Mouse (Mus musculus) stomach, embryonic 16.5 days (tissue): Measurements from ENCODE around the gene Mxi1. TPM values are rescaled to one million over a fixed set of nuclear protein-coding genes. Genes with fewer than 3 reads are reported as not detected.

Source experiments
- ATAC-seq: fragments of 200-750 bp; cut with Nextera tagmentation; 2 replicates; pipeline ENCODE4 v1.8.0; 2017; ENCODE audit warnings: moderate number of reproducible peaks, moderate TSS enrichment; ENCODE audit not compliant: insufficient read depth, low FRiP score
- H3K27ac ChIP-seq: fragments of 300-500 bp; sonication (generic); 2 replicates; pipeline ENCODE4 v1.5.1; 2014; ENCODE audit warnings: low read length
- H3K27me3 ChIP-seq: fragments of 300-500 bp; sonication (generic); 2 replicates; pipeline ENCODE4 v1.6.1; 2014; ENCODE audit warnings: low read length, control low read depth, mixed read lengths; ENCODE audit not compliant: control insufficient read depth, insufficient read depth
- H3K36me3 ChIP-seq: fragments of 300-500 bp; sonication (generic); 2 replicates; pipeline ENCODE4 v1.6.1; 2014; ENCODE audit warnings: low read length; ENCODE audit not compliant: control insufficient read depth, insufficient read depth
- H3K4me1 ChIP-seq: fragments of 300-500 bp; sonication (generic); 2 replicates; pipeline ENCODE4 v1.6.1; 2014; ENCODE audit warnings: low read length, control low read depth, mixed read lengths; ENCODE audit not compliant: control insufficient read depth, insufficient read depth
- H3K4me2 ChIP-seq: fragments of 300-500 bp; sonication (generic); 2 replicates; pipeline ENCODE4 v1.6.1; 2014; ENCODE audit warnings: low read depth, low read length, mixed read lengths
- H3K4me3 ChIP-seq: fragments of 300-500 bp; sonication (generic); replicated peaks from 2 replicates; pipeline ENCODE4 v1.5.1; 2014; ENCODE audit warnings: mild to moderate bottlenecking, low read length
- H3K9ac ChIP-seq: fragments of 300-500 bp; sonication (generic); 2 replicates; pipeline ENCODE4 v1.6.1; 2014; ENCODE audit warnings: low read length
- H3K9me3 ChIP-seq: fragments of 300-500 bp; sonication (generic); replicated peaks from 2 replicates; pipeline ENCODE4 v1.6.1; 2016; ENCODE audit warnings: low read length, control low read depth; ENCODE audit not compliant: control insufficient read depth
- WGBS: fragments of 180-500 bp; shearing (Covaris S2); extraction: QIAGEN DNeasy Blood & Tissue Kit; methylation state at CpG from one replicate; pipeline ENCODE4 v1.1.7; 2014; 5-methylcytosine and 5-hydroxymethylcytosine counted together
- polyA plus RNA-seq: library from polyadenylated mRNA; unstranded; fragments of >200 nt; fragmentation: Nextera tagmentation; extraction: Ambion mirVana; gene quantifications from 2 replicates; pipeline ENCODE4 v1.2.1, GENCODE M21; 2015

The Mxi1 gene
- polyA plus RNA-seq, result 15.8 and 15.9 TPM in 2 replicates

DNA sequence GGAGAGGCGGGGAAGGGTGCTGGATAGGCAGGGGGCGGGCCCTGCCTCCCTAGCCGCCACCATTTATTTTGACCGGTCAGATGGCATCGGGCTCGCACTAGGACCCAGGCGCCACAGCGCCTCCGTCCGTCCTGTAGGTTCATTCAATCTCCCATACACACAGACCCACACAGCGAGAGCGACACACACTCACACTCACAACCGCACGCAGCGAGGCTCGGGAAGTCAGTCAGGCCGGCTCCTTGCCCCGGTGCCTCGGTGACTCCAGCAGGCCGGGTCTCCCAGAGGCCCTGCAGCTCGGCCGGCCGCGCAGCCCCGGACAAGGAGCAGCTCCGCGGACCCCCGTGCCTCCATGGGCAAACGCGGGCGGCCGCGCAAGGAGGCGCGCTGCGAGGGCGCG lies at the start of gene Mxi1:
TSS of gene Mxi1 (plus strand) at position 171 of the 400 bp plus-strand sequence.
- under 1% methylated on average over 34 of the region's 38 CpGs for WGBS
- Histone ChIP-seq H3K4me3 (peak within 1 kb of the TSS; percentile 86), H3K9me3 (no peaks in the 10 kb centered on the region), H3K27me3 (no peaks in the 10 kb centered on the region), H3K27ac (peak within 1 kb of the TSS; percentile 97), H3K36me3 (no peaks in the 10 kb centered on the region), H3K4me2 (peak within 1 kb of the TSS; percentile 92), H3K9ac (peak within 1 kb of the TSS; percentile 90), H3K4me1 (peaks cover 10% of the 10 kb centered on the region)
- ATAC-seq, result peak; percentile 66

DNA sequence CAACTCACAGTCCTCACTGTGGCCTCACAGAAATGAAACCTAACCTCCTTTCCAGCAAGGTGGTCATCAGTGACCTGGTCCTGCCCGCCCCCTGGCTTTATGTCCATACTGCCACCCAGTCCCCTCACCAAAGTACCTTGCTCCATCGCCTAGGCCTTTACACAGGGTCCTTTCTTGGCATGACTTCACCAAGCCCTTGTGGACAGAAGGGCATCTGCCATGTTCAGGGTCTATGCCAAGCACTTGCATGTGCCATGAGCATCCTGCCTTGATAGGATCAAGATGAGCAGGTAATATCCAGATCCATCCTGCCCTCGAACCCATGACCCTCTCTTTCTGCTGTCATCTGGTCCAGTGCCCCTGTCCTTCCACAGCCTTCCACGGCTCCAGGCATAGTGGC lies 49.5 kb upstream of the Mxi1 start:
- H3K4me2 ChIP-seq, result no peak overlapping the region
- no peak overlapping the region for H3K9ac ChIP-seq

DNA sequence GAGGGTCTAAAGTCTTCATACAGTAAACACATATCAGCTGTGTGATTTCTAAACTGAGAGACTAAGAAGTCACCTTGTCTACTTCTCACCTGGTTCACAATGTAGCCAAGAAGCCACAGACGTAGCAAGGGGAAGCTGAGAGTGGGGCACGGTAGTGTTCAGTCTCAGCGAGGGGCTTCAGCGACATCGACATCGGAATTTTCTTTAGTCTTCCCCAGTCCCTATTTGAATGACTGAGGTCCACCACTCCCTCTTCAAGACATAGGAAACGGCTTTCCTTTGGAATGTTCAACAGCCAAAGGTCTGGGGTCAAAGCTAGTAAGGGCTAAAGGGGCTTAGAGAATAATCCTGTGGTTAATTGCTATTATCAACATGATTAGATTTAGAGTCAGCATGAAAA lies 48.3 kb upstream of the Mxi1 start:
- Histone ChIP-seq H3K36me3 (no peaks in the 10 kb centered on the region), H3K27ac (no peak overlapping the region), H3K4me1 (no peaks in the 10 kb centered on the region), H3K9me3 (no peaks in the 10 kb centered on the region), H3K4me3 (no peak overlapping the region), H3K4me2 (no peak overlapping the region), H3K9ac (no peak overlapping the region), H3K27me3 (no peaks in the 10 kb centered on the region)
- WGBS, result 75% methylated on average over 7 of the region's 7 CpGs
- no peak for ATAC-seq

More for the DNA sequence above, 49.5 kb upstream of the Mxi1 start:
- Histone ChIP-seq H3K27me3 (no peaks in the 10 kb centered on the region), H3K36me3 (no peaks in the 10 kb centered on the region), H3K4me1 (no peaks in the 10 kb centered on the region; the same call in 1 of the 2 replicates), H3K4me3 (no peak overlapping the region), H3K9me3 (no peaks in the 10 kb centered on the region), H3K27ac (no peak overlapping the region)
- WGBS, result 86% methylated on average over 4 of the region's 4 CpGs
- no peak for ATAC-seq

DNA sequence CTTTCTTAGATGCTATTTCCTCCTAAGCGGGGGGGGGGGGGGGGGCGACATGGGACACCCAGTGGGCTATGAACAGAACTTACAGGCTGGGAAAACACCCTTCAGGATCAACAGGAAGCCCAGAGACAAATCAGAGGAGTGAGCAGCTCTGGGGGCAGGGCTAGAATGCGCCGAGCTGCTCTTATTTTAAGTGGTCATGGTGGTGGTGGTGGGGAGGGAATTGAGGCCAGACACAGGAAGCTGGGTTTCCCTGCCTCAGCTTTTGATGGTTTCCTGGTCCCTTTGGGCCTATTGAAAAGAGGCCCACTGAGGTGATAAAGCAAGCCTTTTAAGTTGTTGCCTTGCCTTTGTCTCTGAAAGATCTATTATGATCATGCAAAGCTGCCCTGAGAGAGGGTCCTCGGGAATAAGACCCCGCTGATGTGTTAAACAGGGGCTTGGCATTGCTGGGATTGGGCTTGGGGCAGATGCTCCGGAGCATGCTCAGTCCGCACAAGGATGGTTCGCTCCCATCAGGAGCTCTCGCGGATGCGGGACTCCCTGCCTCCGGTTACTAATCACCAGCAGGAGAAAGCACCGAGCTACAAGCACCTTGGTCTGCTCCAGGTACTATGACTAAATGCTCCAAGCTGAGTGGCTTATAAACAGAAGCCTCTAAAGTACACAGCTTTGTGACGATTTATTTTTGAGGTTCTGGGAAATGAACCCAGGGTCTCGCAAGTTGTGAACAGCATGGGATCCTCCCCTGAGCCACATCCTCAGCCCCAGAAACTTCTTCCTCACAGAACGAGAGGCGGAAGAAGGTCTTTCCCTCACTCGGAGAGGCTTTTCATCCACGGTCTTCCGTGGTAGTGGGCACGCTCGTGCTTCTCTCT lies 46.2 kb upstream of the Mxi1 start:
- H3K4me2 ChIP-seq, result no peak overlapping the region
- no peaks in the 10 kb centered on the region for H3K27me3 ChIP-seq
- no peak for ATAC-seq
- no peaks in the 10 kb centered on the region for H3K36me3 ChIP-seq
- H3K9ac ChIP-seq, result no peak overlapping the region
- no peaks in the 10 kb centered on the region for H3K4me1 ChIP-seq
- no peak overlapping the region for H3K27ac ChIP-seq
- no peak overlapping the region for H3K4me3 ChIP-seq
- 36% methylated on average over 21 of the region's 23 CpGs for WGBS
- no peaks in the 10 kb centered on the region for H3K9me3 ChIP-seq

DNA sequence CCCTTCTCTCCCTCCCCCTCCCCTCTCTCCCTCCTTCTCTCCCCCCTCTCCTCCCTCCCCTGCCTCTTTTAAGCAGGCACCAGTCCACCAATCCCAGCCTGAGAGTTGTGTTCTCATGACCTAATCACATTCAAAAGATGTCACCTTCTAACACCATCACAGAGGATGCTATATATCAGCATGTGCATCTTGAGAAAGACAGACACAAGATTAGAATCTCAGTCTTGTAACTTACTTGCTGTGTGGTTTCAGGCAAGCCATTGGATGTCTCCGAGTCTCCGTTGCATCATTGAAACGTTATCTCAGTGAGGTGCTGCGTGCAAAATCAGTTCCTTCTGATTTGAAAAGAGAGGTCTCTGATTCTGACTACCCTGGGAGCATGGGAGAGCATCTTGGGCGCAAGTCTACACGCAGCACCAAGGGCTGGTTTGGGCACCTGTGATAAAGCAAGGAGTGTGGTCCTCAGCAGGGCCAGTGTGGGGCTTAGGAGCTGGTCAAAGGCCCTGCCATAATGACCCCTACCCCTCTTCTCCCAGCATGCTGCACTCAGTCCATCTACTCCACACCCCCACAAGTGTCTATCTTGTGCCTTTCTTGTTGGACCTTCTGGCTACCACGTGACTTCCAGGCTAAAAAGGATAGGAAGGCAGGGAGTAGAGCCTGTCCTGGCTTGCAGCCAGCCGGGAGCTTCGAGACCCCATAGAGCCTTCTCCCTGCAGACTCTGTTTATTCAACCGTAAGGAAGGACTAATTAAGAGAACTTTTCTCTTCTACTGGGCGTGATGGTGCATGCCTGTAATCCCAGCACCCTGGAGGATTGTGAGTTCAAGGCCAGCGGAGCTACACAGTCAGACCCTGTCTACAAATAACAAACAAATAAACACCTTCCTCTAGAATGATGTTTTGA lies 45.2 kb upstream of the Mxi1 start:
- Histone ChIP-seq H3K9me3 (no peaks in the 10 kb centered on the region), H3K4me1 (no peaks in the 10 kb centered on the region), H3K27ac (no peak overlapping the region), H3K4me3 (no peak overlapping the region), H3K36me3 (no peaks in the 10 kb centered on the region), H3K9ac (no peak overlapping the region), H3K27me3 (no peaks in the 10 kb centered on the region), H3K4me2 (no peak overlapping the region)
- WGBS, result 53% methylated on average over 12 of the region's 12 CpGs
- ATAC-seq, result 0 out of 2 replicates have a peak, but pooled peaks have one; percentile 25

DNA sequence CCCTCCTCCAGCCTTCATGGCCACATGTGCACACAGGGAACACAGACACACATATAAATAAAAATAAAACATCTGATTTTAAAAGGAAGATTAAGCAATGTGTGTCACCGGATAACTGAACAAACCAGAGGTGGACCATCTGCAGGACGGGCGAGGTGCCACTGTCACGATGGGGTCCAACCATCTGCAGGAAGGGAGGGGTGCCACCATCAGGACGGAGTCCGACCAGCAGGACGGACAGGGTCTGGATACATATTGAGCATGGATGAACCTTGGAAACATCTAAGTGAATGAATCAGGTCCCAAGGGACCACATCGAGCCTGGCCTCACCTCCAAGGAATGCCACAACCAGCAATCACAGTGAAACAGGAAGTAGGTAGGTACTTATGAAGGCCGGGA lies 43.0 kb upstream of the Mxi1 start:
- no peaks in the 10 kb centered on the region for H3K9me3 ChIP-seq
- no peak for ATAC-seq
- H3K4me1 ChIP-seq, result no peaks in the 10 kb centered on the region
- H3K36me3 ChIP-seq, result no peaks in the 10 kb centered on the region
- 88% methylated on average over 9 of the region's 9 CpGs for WGBS
- no peak overlapping the region for H3K4me2 ChIP-seq
- H3K4me3 ChIP-seq, result no peak overlapping the region
- no peak overlapping the region for H3K9ac ChIP-seq
- no peaks in the 10 kb centered on the region for H3K27me3 ChIP-seq
- no peak overlapping the region for H3K27ac ChIP-seq

DNA sequence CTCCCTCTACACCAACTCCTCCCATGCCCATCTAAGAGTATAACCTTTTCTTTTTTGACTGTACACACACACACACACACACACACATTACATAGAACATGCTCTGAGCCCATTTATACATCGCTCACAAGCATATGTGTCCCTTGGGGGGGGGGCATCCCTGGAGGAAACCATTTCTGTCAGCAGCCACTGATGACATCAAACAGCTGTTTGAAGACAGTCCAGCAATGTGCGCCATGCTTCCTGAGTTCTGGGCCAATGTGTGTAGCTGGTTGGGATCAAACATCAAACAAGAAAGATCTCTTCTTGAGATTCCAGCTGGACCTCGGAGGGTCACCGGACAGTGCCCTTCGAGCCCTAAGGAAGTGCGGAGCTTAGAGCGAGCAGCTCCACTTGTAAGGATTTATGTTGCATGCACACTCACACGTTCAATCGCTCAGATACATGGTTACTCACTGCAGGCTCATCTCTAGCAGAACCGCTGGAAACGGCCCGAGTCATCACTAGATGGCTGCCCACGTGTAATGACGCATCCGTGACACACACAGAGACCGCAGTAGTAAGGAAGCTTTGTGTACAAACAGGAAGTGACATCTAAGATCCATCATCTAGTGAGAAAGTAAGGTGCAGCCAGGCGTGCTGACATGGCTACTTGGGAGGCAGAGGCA lies 37.1 kb upstream of the Mxi1 start:
- Histone ChIP-seq H3K4me1 (peaks cover 3% of the 10 kb centered on the region; the same call in 1 of the 2 replicates), H3K9me3 (no peaks in the 10 kb centered on the region), H3K4me2 (no peak overlapping the region), H3K4me3 (no peak overlapping the region), H3K27ac (no peak overlapping the region), H3K27me3 (no peaks in the 10 kb centered on the region), H3K36me3 (no peaks in the 10 kb centered on the region), H3K9ac (no peak overlapping the region)
- peak; percentile 4; the same call in 1 of the 2 replicates for ATAC-seq
- 78% methylated on average over 17 of the region's 17 CpGs for WGBS

DNA sequence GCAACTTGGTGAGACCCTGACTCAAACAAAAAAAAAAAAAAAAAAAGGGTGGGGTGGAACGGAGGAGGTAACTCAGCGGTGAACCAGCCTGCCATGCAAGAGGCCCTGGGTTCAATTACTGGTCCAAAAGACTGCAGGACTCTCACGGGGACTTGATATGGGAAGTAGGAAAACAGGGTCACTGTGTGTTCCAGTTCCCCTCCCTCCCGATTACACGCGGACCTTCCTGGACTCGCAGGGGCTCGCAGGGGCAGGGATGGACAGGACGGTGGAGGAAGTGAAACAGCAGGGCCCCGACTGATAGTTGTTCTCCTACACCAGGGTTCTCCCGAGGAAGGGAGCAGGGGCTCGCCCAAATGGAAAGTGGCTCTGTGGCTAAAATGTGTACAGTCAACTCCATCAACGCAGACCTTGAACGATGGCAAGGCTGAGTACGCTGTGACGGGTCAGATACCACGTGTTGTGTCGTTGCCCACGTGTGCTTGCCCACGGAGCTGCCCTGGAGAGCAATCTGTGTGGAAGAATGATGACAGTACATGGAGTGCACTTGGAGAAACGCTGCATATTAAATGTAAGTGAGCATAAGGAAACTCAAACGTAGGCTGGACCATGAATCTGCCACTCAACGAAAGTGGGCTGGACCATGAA lies 36.4 kb upstream of the Mxi1 start:
- Histone ChIP-seq H3K27me3 (no peaks in the 10 kb centered on the region), H3K4me3 (no peak overlapping the region), H3K9me3 (no peaks in the 10 kb centered on the region), H3K4me2 (no peak overlapping the region), H3K4me1 (peaks cover 3% of the 10 kb centered on the region; the same call in 1 of the 2 replicates), H3K27ac (no peak overlapping the region), H3K36me3 (no peaks in the 10 kb centered on the region), H3K9ac (no peak overlapping the region)
- ATAC-seq, result no peak
- 83% methylated on average over 23 of the region's 23 CpGs for WGBS
